Mouse (Mus musculus): Measurements from ENCODE around the gene Fam160a1.

Gene Fam160a1

GRCm38 (mm10) chr3:85817191-85817590 lies at the start of gene Fam160a1:
Gene Fam160a1, minus strand, starts transcription at chr3:85817291.
- DNase-seq: no peak

GRCm38 (mm10) chr3:85863996-85864395 lies 46.9 kb upstream of the Fam160a1 start:
- DNase-seq: no peak

- DNase-seq: no peak
Measured at GRCm38 (mm10) chr3:85862886-85863285, 45.8 kb upstream of the Fam160a1 start.

- no peak for DNase-seq
Measured at GRCm38 (mm10) chr3:85860996-85861395, 43.9 kb upstream of the Fam160a1 start.

- no peak for DNase-seq
Measured at GRCm38 (mm10) chr3:85859311-85859710, 42.2 kb upstream of the Fam160a1 start.

- DNase-seq: no peak
Measured at GRCm38 (mm10) chr3:85858140-85859135, 41.3 kb upstream of the Fam160a1 start.

- no peak for DNase-seq
Measured at GRCm38 (mm10) chr3:85857083-85857482, 40.0 kb upstream of the Fam160a1 start.

- DNase-seq: no peak
Measured at GRCm38 (mm10) chr3:85855947-85856346, 38.9 kb upstream of the Fam160a1 start.

- DNase-seq: no peak
Measured at GRCm38 (mm10) chr3:85855043-85855442, 38.0 kb upstream of the Fam160a1 start.

- no peak for DNase-seq
Measured at GRCm38 (mm10) chr3:85854143-85854542, 37.1 kb upstream of the Fam160a1 start.

- DNase-seq: no peak
Measured at GRCm38 (mm10) chr3:85853715-85854114, 36.6 kb upstream of the Fam160a1 start.

GRCm38 (mm10) chr3:85850079-85850478 lies 33.0 kb upstream of the Fam160a1 start:
- DNase-seq: no peak

- no peak for DNase-seq
Measured at GRCm38 (mm10) chr3:85846316-85846715, 29.2 kb upstream of the Fam160a1 start.

GRCm38 (mm10) chr3:85845341-85845740 lies 28.2 kb upstream of the Fam160a1 start:
- DNase-seq: no peak

- DNase-seq: peak in 1 of 2 experiments; percentile 16
Measured at GRCm38 (mm10) chr3:85842881-85843218, 25.8 kb upstream of the Fam160a1 start.

GRCm38 (mm10) chr3:85842177-85842880 lies 25.2 kb upstream of the Fam160a1 start:
- DNase-seq: no peak

GRCm38 (mm10) chr3:85841454-85842176 lies 24.5 kb upstream of the Fam160a1 start:
- DNase-seq: no peak

- DNase-seq: no peak
Measured at GRCm38 (mm10) chr3:85833627-85834026, 16.5 kb upstream of the Fam160a1 start.

- no peak for DNase-seq
Measured at GRCm38 (mm10) chr3:85832490-85833155, 15.5 kb upstream of the Fam160a1 start.

GRCm38 (mm10) chr3:85831785-85832184 lies 14.7 kb upstream of the Fam160a1 start:
- no peak for DNase-seq

- peak; percentile 65 to 77 for DNase-seq
Measured at GRCm38 (mm10) chr3:85829047-85829446, 12.0 kb upstream of the Fam160a1 start.

GRCm38 (mm10) chr3:85827815-85828214 lies 10.7 kb upstream of the Fam160a1 start:
- peak in 1 of 2 experiments; percentile 15 for DNase-seq

- peak; percentile 51 to 60 for DNase-seq
Measured at GRCm38 (mm10) chr3:85827283-85827682, 10.2 kb upstream of the Fam160a1 start.

All from cerebellum, postnatal 14 days (tissue).